Comparison of ENCODE assay signal across 11 mouse cellular contexts in genomic region chr14:40931115-40931829, GRCm38 (mm10). TPM values are rescaled to one million over a fixed set of nuclear protein-coding genes. Genes with fewer than 3 reads are reported as not detected.
DNase-seq lines count a peak whose midpoint lies in the region; ATAC-seq lines count a peak whose summit lies in the region.
"Had no signal": no experiment of that assay in that cellular context is flagged by ENCODE, and none has a peak within 500 bp of the region (broad histone marks: within the 10 kb centered on the region; RNA-seq: fewer than 3 reads in every experiment).

No protein-coding gene starts in this region.

- H3K4me2 ChIP-seq in hindbrain, embryonic 13.5 days: no peak overlapping the region
- no peak overlapping the region for H3K4me2 ChIP-seq in hindbrain, embryonic 11.5 days (replicated peaks; ENCODE audit: low read depth, low read length)
- H3K4me2 ChIP-seq in embryonic facial prominence, embryonic 13.5 days: no peak overlapping the region
- no peak overlapping the region for H3K4me2 ChIP-seq in kidney, embryonic 14.5 days (replicated peaks; ENCODE audit: low read depth, low read length)
- no peak overlapping the region; the same call in 1 of the 2 replicates for H3K4me2 ChIP-seq in heart, embryonic 11.5 days

- H3K9ac ChIP-seq in hindbrain, embryonic 13.5 days: no peak overlapping the region
- H3K9ac ChIP-seq in hindbrain, embryonic 11.5 days (ENCODE audit: low read depth, low read length): no peak overlapping the region
- H3K9ac ChIP-seq in embryonic facial prominence, embryonic 13.5 days: no peak overlapping the region
- H3K9ac ChIP-seq in kidney, embryonic 14.5 days (ENCODE audit: low read depth, low read length): 0 out of 2 replicates have a peak overlapping the region, but pooled peaks have one; percentile 18
- no peak overlapping the region for H3K9ac ChIP-seq in heart, embryonic 11.5 days (ENCODE audit: low read depth, low read length)

- no peak for ATAC-seq in hindbrain, embryonic 13.5 days (ENCODE audit: low FRiP score)
- no peak for ATAC-seq in hindbrain, embryonic 11.5 days (ENCODE audit: low FRiP score)
- ATAC-seq in embryonic facial prominence, embryonic 13.5 days (ENCODE audit: insufficient number of reproducible peaks, insufficient read depth, low FRiP score, low TSS enrichment, low read depth): no peak
- ATAC-seq in kidney, embryonic 14.5 days (ENCODE audit: low FRiP score, low TSS enrichment): peak; percentile 32; the same call in 1 of the 2 replicates
- ATAC-seq in heart, embryonic 11.5 days (replicated peaks; ENCODE audit: insufficient number of reproducible peaks, low FRiP score, low TSS enrichment): no peak
- ATAC-seq: inflammation-experienced regulatory T-cells, adult 6 months had no signal

- WGBS in hindbrain, embryonic 13.5 days: 40% methylated on average over 3 of the region's 3 CpGs
- WGBS in hindbrain, embryonic 11.5 days: 62% methylated on average over 3 of the region's 3 CpGs
- WGBS in embryonic facial prominence, embryonic 13.5 days: 37% methylated on average over 3 of the region's 3 CpGs
- 48% methylated on average over 3 of the region's 3 CpGs for WGBS in kidney, embryonic 14.5 days
- 56% methylated on average over 3 of the region's 3 CpGs for WGBS in heart, embryonic 11.5 days (ENCODE audit: insufficient replicate concordance)

- peak overlapping the region; percentile 46 for H3K27ac ChIP-seq in hindbrain, embryonic 13.5 days
- H3K27ac ChIP-seq in hindbrain, embryonic 11.5 days (ENCODE audit: low read depth, low read length): no peak overlapping the region
- H3K27ac ChIP-seq in embryonic facial prominence, embryonic 13.5 days: peak overlapping the region; percentile 73
- peak overlapping the region; percentile 81 for H3K27ac ChIP-seq in kidney, embryonic 14.5 days (ENCODE audit: low read depth, low read length)
- H3K27ac ChIP-seq in heart, embryonic 11.5 days (ENCODE audit: low read depth, low read length): no peak overlapping the region

- H3K4me3 ChIP-seq in hindbrain, embryonic 13.5 days: no peak overlapping the region
- H3K4me3 ChIP-seq in hindbrain, embryonic 11.5 days (ENCODE audit: low read depth, low read length): no peak overlapping the region
- H3K4me3 ChIP-seq in embryonic facial prominence, embryonic 13.5 days: no peak overlapping the region
- no peak overlapping the region for H3K4me3 ChIP-seq in kidney, embryonic 14.5 days (ENCODE audit: low read length)
- no peak overlapping the region for H3K4me3 ChIP-seq in heart, embryonic 11.5 days (ENCODE audit: low read depth, low read length)

- no peaks in the 10 kb centered on the region for H3K27me3 ChIP-seq in hindbrain, embryonic 13.5 days
- H3K27me3 ChIP-seq in hindbrain, embryonic 11.5 days (ENCODE audit: control insufficient read depth, insufficient read depth, low read length): no peaks in the 10 kb centered on the region
- no peaks in the 10 kb centered on the region for H3K27me3 ChIP-seq in embryonic facial prominence, embryonic 13.5 days
- no peaks in the 10 kb centered on the region for H3K27me3 ChIP-seq in kidney, embryonic 14.5 days (ENCODE audit: control insufficient read depth, insufficient read depth, low read length)
- H3K27me3 ChIP-seq in heart, embryonic 11.5 days (ENCODE audit: control insufficient read depth, insufficient read depth, low read length): no peaks in the 10 kb centered on the region

- no peaks in the 10 kb centered on the region for H3K9me3 ChIP-seq in hindbrain, embryonic 13.5 days
- no peaks in the 10 kb centered on the region for H3K9me3 ChIP-seq in hindbrain, embryonic 11.5 days (ENCODE audit: control insufficient read depth, low read length)
- H3K9me3 ChIP-seq in embryonic facial prominence, embryonic 13.5 days: no peaks in the 10 kb centered on the region
- no peaks in the 10 kb centered on the region for H3K9me3 ChIP-seq in kidney, embryonic 14.5 days (ENCODE audit: control insufficient read depth, low read length)
- H3K9me3 ChIP-seq in heart, embryonic 11.5 days (replicated peaks; ENCODE audit: control insufficient read depth, low read length): no peaks in the 10 kb centered on the region

- DNase-seq in hindbrain, embryonic 11.5 days (ENCODE audit: low spot score): no peak
- DNase-seq in lung, postnatal 36 days: peak; percentile 53
- no peak for DNase-seq in layer of hippocampus, adult 9-10 months (ENCODE audit: low spot score)
- no peak for DNase-seq in retina, embryonic 14.5 days (ENCODE audit: low spot score)
- DNase-seq: midbrain, embryonic 14.5 days; right cerebral cortex, postnatal 4 days had no signal

- H3K4me1 ChIP-seq in hindbrain, embryonic 13.5 days (replicated peaks): peaks cover 55% of the 10 kb centered on the region
- no peaks in the 10 kb centered on the region for H3K4me1 ChIP-seq in hindbrain, embryonic 11.5 days (replicated peaks; ENCODE audit: control insufficient read depth, insufficient read depth, low read length)
- peaks cover 54% of the 10 kb centered on the region for H3K4me1 ChIP-seq in embryonic facial prominence, embryonic 13.5 days
- peaks cover 68% of the 10 kb centered on the region for H3K4me1 ChIP-seq in kidney, embryonic 14.5 days (ENCODE audit: control insufficient read depth, insufficient read depth, low read length)
- peaks cover 38% of the 10 kb centered on the region for H3K4me1 ChIP-seq in heart, embryonic 11.5 days (ENCODE audit: control insufficient read depth, insufficient read depth, low read length)

- H3K36me3 ChIP-seq in hindbrain, embryonic 13.5 days: 0 out of 2 replicates have a peak, but pooled peaks cover 5% of the 10 kb centered on the region
- no peaks in the 10 kb centered on the region for H3K36me3 ChIP-seq in hindbrain, embryonic 11.5 days (ENCODE audit: control insufficient read depth, insufficient read depth, low read length)
- peaks cover 4% of the 10 kb centered on the region; the same call in 1 of the 2 replicates for H3K36me3 ChIP-seq in embryonic facial prominence, embryonic 13.5 days
- no peaks in the 10 kb centered on the region for H3K36me3 ChIP-seq in kidney, embryonic 14.5 days (ENCODE audit: control insufficient read depth, insufficient read depth, low read length)
- H3K36me3 ChIP-seq in heart, embryonic 11.5 days (ENCODE audit: control insufficient read depth, insufficient read depth, low read length): no peaks in the 10 kb centered on the region

RNA-seq across cellular contexts. Expression of gene Tspan14, which starts 35.3 kb away (rescaled TPM):
- polyA plus RNA-seq in hindbrain, embryonic 13.5 days (2015; fragmentation: Nextera tagmentation; extraction: Ambion mirVana): 76.4 and 77.0 TPM in 2 replicates
- 96.5 and 105 TPM in 2 replicates for polyA plus RNA-seq in hindbrain, embryonic 11.5 days (2014; fragmentation: Nextera tagmentation; extraction: Ambion mirVana)
- polyA plus RNA-seq in embryonic facial prominence, embryonic 13.5 days (2015; fragmentation: Nextera tagmentation; extraction: Ambion mirVana): 87.6 and 91.1 TPM in 2 replicates
- polyA plus RNA-seq in kidney, embryonic 14.5 days (2014; fragmentation: Nextera tagmentation; extraction: Ambion mirVana): 67.4 and 118 TPM in 2 replicates
- polyA plus RNA-seq in heart, embryonic 11.5 days (2014; fragmentation: Nextera tagmentation; extraction: Ambion mirVana): 43.5 and 54.0 TPM in 2 replicates

RNA-seq across cellular contexts. Expression of gene Sh2d4b, which starts 38.2 kb away (rescaled TPM):
- 1.1 and 1.9 TPM in 2 replicates for polyA plus RNA-seq in hindbrain, embryonic 13.5 days (2015; fragmentation: Nextera tagmentation; extraction: Ambion mirVana)
- 1.4 and 1.5 TPM in 2 replicates for polyA plus RNA-seq in hindbrain, embryonic 11.5 days (2014; fragmentation: Nextera tagmentation; extraction: Ambion mirVana)
- polyA plus RNA-seq in embryonic facial prominence, embryonic 13.5 days (2015; fragmentation: Nextera tagmentation; extraction: Ambion mirVana): 0.74 and 0.96 TPM in 2 replicates
- 0.57 and 0.65 TPM in 2 replicates for polyA plus RNA-seq in kidney, embryonic 14.5 days (2014; fragmentation: Nextera tagmentation; extraction: Ambion mirVana)
- 0.56 and 0.89 TPM in 2 replicates for polyA plus RNA-seq in heart, embryonic 11.5 days (2014; fragmentation: Nextera tagmentation; extraction: Ambion mirVana)

Comparison
In these comparisons a context has a peak if more than half of its experiments do, and no peak if none do; other contexts are left out.
1. H3K27ac ChIP-seq: peak in hindbrain, embryonic 13.5 days (single experiment), embryonic facial prominence, embryonic 13.5 days (single experiment) and kidney, embryonic 14.5 days (single experiment); none in hindbrain, embryonic 11.5 days (single experiment) and heart, embryonic 11.5 days (single experiment).